Mouse (Mus musculus) ES-E14 (cell line): ENCODE measurements around the gene Erfe. TPM values are rescaled to one million over a fixed set of nuclear protein-coding genes. Genes with fewer than 3 reads are reported as not detected.

Experiments
- DNase-seq: peaks from one replicate; pipeline ENCODE4 v3.0.0-alpha.2; 2013; ENCODE audit warnings: low read depth, low spot score
- H3K27ac ChIP-seq: 2 replicates; pipeline ENCODE4 v1.5.1; 2012; ENCODE audit warnings: low read depth, mild to moderate bottlenecking, low read length, moderate library complexity, mixed read lengths; ENCODE audit not compliant: poor library complexity, insufficient read depth, severe bottlenecking
- H3K36me3 ChIP-seq: 2 replicates; pipeline ENCODE4 v1.6.1; 2012; ENCODE audit warnings: mild to moderate bottlenecking, low read length, moderate library complexity, mixed read lengths; ENCODE audit not compliant: control insufficient read depth, poor library complexity, insufficient read depth, severe bottlenecking
- H3K4me1 ChIP-seq, 2 experiments: fragments of 150-350 bp in 1 of 2; sonication (generic) in 1 of 2; 2 replicates each; pipeline ENCODE4 v1.6.1; 2012; ENCODE audit warnings: low read length in 2 of 2, mild to moderate bottlenecking in 1 of 2, mixed read lengths in 1 of 2; ENCODE audit not compliant: control insufficient read depth in 2 of 2, insufficient read depth in 2 of 2, poor library complexity in 1 of 2
- H3K4me3 ChIP-seq, 2 experiments: fragments of 150-350 bp in 1 of 2; sonication (generic) in 1 of 2; 2 replicates each; pipeline ENCODE4 v1.5.1; 2012; ENCODE audit warnings: low read length in 2 of 2, low read depth in 1 of 2, mild to moderate bottlenecking in 1 of 2, mixed read lengths in 1 of 2; ENCODE audit not compliant: insufficient read depth in 1 of 2, poor library complexity in 1 of 2, severe bottlenecking in 1 of 2
- H3K9ac ChIP-seq: 2 replicates; pipeline ENCODE4 v1.6.1; 2012; ENCODE audit warnings: low read depth, mild to moderate bottlenecking, low read length, mixed read lengths; ENCODE audit not compliant: poor library complexity, insufficient read depth, severe bottlenecking
- H3K9me3 ChIP-seq: fragments of 150-350 bp; sonication (generic); 2 replicates; pipeline ENCODE4 v1.6.1; 2012; ENCODE audit warnings: low read depth, mild to moderate bottlenecking, low read length; ENCODE audit not compliant: control insufficient read depth, insufficient read depth
- CHD2 ChIP-seq: IDR thresholded peaks from 2 replicates; pipeline ENCODE4 v1.6.1; 2014; ENCODE audit warnings: mild to moderate bottlenecking, low read depth, low read length, inconsistent platforms
- HCFC1 ChIP-seq: IDR thresholded peaks from 2 replicates; pipeline ENCODE4 v1.6.1; 2012; ENCODE audit warnings: low read length, inconsistent platforms, borderline replicate concordance; ENCODE audit not compliant: insufficient read depth
- MAFK ChIP-seq: IDR thresholded peaks from 2 replicates; pipeline ENCODE4 v1.6.1; 2014; ENCODE audit warnings: mild to moderate bottlenecking, low read depth, low read length, inconsistent platforms; ENCODE audit not compliant: insufficient read depth
- ZC3H11A ChIP-seq: IDR thresholded peaks from 2 replicates; pipeline ENCODE4 v1.6.1; 2012; ENCODE audit warnings: low read depth, mild to moderate bottlenecking, inconsistent platforms, low read length, borderline replicate concordance
- ZNF384 ChIP-seq: IDR thresholded peaks from 2 replicates; pipeline ENCODE4 v1.6.1; 2012; ENCODE audit warnings: low read depth, low read length, inconsistent platforms
- in situ Hi-C, 2 experiments: fragments of 600-800 bp; cut with MboI; formaldehyde crosslinking; loops; one replicate each; pipeline ENCODE4 v1.15.1; 2025; ENCODE audit warnings: low sequenced_read_pairs in 2 of 2, inconsistent platforms in 1 of 2; ENCODE audit not compliant: unreplicated experiment in 2 of 2
- total RNA-seq: library from RNA; depleted of rRNA; stranded (reverse); fragments of 300-350 nt; gene quantifications from 2 replicates; pipeline ENCODE4 v1.2.3, GENCODE M21; 2012

The Erfe gene
- total RNA-seq, 1 experiment, result 6.3 TPM

DNA sequence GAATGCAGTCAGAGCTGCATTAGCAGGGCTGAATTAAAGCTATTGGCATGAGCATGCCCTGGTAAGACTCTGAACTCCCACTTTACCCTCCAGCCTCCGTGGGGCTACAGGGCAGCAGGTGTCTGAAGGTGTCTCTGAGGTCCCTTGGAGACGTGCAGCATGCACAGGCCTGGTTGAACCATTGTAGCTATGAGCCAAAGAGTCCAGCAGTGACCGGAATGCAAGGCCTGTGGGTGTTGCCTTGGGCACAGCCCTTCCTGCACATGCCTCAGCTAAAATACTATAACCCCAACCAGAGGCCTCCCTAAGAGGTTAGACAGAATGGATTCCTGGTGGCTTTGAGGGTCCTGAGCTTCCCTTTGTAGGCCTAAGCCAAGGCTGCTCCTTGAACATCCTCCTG is 15.0 kb upstream of the Erfe start:
- TF ChIP-seq ZC3H11A, result no peak
- no peak for TF ChIP-seq CHD2
- no peak for TF ChIP-seq ZNF384
- TF ChIP-seq HCFC1, result no peak
- no peak for TF ChIP-seq MAFK
- no peaks in the 10 kb centered on the region for H3K4me1 ChIP-seq
- DNase-seq, result no peak
- H3K9ac ChIP-seq, result no peak overlapping the region
- no peaks in the 10 kb centered on the region for H3K36me3 ChIP-seq
- no peaks in the 10 kb centered on the region for H3K9me3 ChIP-seq
- in situ Hi-C loops, result no loop called here
- no peak overlapping the region for H3K4me3 ChIP-seq
- H3K27ac ChIP-seq, result no peak overlapping the region

DNA sequence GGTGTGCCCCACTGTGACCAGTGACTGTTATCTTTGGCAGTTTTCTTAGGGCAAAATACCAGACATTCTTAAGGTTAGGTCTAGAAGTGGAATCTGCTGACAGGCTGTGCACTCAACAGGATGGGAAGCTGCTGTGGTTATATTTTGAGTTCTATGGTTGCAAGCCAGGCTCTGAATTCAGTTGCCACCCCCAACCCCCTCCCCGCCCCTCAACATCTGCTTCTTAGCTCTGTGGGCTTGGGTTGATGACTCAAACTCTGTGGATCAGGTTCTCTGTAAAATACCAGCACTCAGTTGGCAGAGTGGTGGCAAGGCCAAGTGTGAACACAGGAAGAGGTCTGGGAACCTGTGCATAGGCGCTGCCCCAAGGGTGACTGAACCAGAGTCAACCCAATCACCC is 14.0 kb upstream of the Erfe start:
- Histone ChIP-seq H3K4me1 (no peaks in the 10 kb centered on the region), H3K9ac (no peak overlapping the region), H3K36me3 (no peaks in the 10 kb centered on the region), H3K4me3 (no peak overlapping the region), H3K9me3 (no peaks in the 10 kb centered on the region), H3K27ac (no peak overlapping the region)
- TF ChIP-seq ZNF384, result no peak
- TF ChIP-seq HCFC1, result no peak
- no peak for TF ChIP-seq CHD2
- in situ Hi-C loops, result no loop called here
- DNase-seq, result no peak

DNA sequence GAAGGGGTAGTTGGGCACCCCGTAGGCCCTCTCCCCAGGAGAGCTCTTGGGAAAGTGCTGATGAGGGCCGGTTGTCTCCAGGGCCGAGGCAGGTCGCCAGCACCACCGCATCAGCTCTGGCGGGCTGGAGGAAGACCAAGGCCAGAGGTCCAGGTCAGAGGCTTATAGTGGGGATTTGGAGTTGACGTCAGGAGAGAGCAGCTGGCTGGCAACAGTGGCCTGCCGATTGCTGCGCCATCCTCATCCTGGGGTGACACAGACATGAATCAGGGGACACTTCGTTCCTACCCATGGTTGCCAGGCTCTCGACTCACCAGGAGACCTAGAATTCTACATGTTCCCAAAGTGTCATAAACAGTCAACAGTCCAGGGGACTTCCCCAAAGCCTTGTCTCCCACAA is 10.1 kb upstream of the Erfe start:
- in situ Hi-C loops, result no loop called here
- H3K9ac ChIP-seq, result no peak overlapping the region
- no peak for DNase-seq
- H3K27ac ChIP-seq, result no peak overlapping the region
- H3K9me3 ChIP-seq, result no peaks in the 10 kb centered on the region
- no peaks in the 10 kb centered on the region for H3K36me3 ChIP-seq
- no peak overlapping the region for H3K4me3 ChIP-seq
- H3K4me1 ChIP-seq, result no peaks in the 10 kb centered on the region
- no peak for TF ChIP-seq HCFC1
- no peak for TF ChIP-seq MAFK
- no peak for TF ChIP-seq ZC3H11A
- TF ChIP-seq CHD2, result no peak
- TF ChIP-seq ZNF384, result no peak

DNA sequence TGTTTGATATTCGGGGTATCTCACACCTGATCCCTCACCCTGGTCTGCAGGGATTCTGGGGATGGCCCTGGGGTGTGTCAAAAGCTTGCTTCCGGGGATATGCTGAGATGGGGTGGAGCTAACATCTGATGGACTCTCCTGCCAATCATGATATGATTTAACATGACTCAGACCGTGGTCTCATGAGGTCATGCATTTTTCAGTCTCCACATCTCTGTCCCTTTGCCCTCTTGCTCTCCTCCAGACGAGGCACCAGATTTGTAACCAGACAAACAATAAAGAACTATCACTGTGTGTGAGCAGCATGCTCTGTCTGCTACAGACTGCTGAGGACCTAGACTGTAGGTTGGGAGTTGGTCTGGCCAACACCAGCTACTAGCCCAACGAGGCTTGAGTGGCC is 4.1 kb upstream of the Erfe start:
- Histone ChIP-seq H3K36me3 (no peaks in the 10 kb centered on the region), H3K4me1 (no peaks in the 10 kb centered on the region), H3K9ac (no peak overlapping the region), H3K27ac (no peak overlapping the region), H3K4me3 (no peak overlapping the region), H3K9me3 (no peaks in the 10 kb centered on the region)
- TF ChIP-seq HCFC1 (no peak), CHD2 (no peak), ZC3H11A (no peak), ZNF384 (no peak), MAFK (no peak)
- in situ Hi-C loops, result no loop called here
- DNase-seq, result no peak

DNA sequence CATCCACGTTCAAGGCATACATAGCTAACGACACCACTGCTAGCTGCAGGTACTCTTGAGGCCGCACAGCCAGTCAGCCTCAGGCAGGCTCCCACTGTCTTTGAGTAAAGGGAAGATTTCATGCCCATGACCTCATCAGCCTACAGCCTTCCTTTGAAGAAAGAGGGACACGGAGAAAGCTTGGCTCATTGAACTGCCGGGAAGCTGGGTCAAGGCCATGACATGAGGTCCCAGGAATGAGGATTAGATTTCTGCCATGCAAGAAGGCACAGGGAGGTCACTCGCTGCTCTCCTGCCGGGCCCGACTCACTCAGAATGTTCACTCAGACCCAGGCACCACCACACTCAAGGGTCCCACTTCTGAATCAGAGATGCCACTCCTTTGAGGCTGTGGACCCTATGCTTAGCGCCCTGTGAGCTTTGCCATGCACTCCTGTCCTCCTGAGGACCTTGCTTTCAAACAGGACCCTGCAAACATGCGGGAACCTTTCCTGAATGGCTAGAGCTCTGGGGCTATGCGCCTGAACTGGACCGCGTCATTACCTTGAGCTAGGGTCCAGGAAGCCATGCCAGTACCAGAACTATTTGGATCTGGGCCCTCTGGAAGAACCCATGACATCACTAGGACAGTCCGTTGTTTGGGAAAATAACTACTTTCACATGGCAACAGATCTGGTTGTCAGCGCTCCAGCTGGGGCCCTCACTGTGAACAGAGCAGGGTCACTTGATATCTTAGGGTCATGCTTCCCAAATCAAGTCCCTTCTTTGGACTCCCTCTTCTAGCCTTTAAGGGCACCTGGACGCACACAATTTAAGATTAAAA is 1.2 kb upstream of the Erfe start:
- H3K36me3 ChIP-seq, result peaks cover under 1% of the 10 kb centered on the region; the same call in 1 of the 2 replicates

More for the DNA sequence above, 1.2 kb upstream of the Erfe start:
- H3K9me3 ChIP-seq, result no peaks in the 10 kb centered on the region
- H3K4me3 ChIP-seq, result no peak overlapping the region
- TF ChIP-seq HCFC1 (no peak), ZC3H11A (no peak), ZNF384 (no peak), CHD2 (no peak), MAFK (no peak)
- no peak for DNase-seq
- H3K9ac ChIP-seq, result no peak overlapping the region
- in situ Hi-C loops, result no loop called here
- no peak overlapping the region for H3K27ac ChIP-seq
- peaks cover 0 to 2% of the 10 kb centered on the region in 2 experiments; a peak in 1 of 4 replicates for H3K4me1 ChIP-seq
